Mouse (Mus musculus): Measurements from ENCODE around the gene Bscl2. TPM values are rescaled to one million over a fixed set of nuclear protein-coding genes. Genes with fewer than 3 reads are reported as not detected.

Bscl2 gene
- polyA plus RNA-seq, 1 experiment from 2014 or later = 83.7 TPM

DNA sequence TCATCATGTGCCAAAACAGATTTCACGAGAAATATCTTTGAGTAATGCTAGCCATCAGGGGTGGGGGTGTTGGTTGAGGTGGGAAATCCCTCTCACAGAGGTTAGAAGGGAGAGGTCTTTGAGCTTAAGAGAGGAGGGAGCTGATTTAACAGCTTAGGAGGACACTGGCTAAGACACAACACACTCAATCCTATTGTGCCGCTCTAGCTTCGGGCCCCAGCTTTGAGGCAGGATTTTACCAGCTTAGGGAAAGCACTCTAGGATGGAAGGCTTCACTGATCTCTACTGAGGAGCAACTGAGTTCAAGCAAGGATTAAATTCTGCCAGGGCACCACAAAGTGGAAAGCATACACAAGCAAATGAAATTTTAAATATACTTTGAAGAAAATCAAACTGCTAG lies 20.3 kb upstream of the Bscl2 start:
- Histone ChIP-seq H3K9me3 (no peaks in the 10 kb centered on the region), H3K27ac (no peak overlapping the region), H3K27me3 (no peaks in the 10 kb centered on the region), H3K4me2 (replicated peaks) (peak overlapping the region; percentile 26), H3K9ac (replicated peaks) (peak overlapping the region; percentile 50), H3K36me3 (peaks cover 33% of the 10 kb centered on the region), H3K4me3 (replicated peaks) (peak overlapping the region; percentile 9), H3K4me1 (replicated peaks) (peaks cover 49% of the 10 kb centered on the region)
- no peak for ATAC-seq
- WGBS = 40% methylated on average over 3 of the region's 3 CpGs

DNA sequence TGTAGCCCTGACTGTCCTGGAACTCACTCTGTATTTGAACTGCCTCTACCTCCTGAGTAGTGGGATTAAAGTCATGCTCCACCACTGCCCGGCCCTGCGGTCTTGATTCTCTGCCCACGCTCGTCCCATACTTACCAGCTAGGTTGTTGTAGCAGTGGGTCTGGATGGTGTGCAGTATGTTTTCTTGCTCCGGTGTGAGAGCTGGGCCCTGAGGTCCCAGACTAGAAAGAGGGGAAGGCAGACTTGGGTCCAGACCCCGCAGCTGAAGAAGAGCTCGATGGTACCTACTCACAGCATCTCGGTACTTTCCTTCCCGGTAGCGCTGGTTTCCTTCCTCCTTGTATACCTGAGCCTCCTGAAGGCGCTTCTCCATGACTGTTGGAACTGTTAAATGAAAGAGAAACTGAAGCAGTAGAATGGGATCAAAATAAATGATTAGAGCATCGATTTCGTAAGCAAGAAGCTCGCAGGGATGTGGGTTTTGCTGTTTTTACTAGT lies 18.9 kb upstream of the Bscl2 start:
- ATAC-seq = no peak
- peak overlapping the region; percentile 81 for H3K4me3 ChIP-seq (replicated peaks)
- peaks cover 28% of the 10 kb centered on the region for H3K36me3 ChIP-seq
- WGBS = 31% methylated on average over 14 of the region's 14 CpGs
- H3K4me2 ChIP-seq (replicated peaks) = peak overlapping the region; percentile 98
- peaks cover 62% of the 10 kb centered on the region for H3K4me1 ChIP-seq (replicated peaks)
- H3K27me3 ChIP-seq = no peaks in the 10 kb centered on the region
- no peaks in the 10 kb centered on the region for H3K9me3 ChIP-seq
- H3K27ac ChIP-seq = peak overlapping the region; percentile 96
- peak overlapping the region; percentile 84 for H3K9ac ChIP-seq (replicated peaks)

GRCm38 (mm10) chr19:8818801-8819595 lies 18.3 kb upstream of the Bscl2 start, which contains the start of gene Ttc9c:
Gene Ttc9c (minus strand): TSS chr19:8819333.
- peak; percentile 95 for ATAC-seq

DNA sequence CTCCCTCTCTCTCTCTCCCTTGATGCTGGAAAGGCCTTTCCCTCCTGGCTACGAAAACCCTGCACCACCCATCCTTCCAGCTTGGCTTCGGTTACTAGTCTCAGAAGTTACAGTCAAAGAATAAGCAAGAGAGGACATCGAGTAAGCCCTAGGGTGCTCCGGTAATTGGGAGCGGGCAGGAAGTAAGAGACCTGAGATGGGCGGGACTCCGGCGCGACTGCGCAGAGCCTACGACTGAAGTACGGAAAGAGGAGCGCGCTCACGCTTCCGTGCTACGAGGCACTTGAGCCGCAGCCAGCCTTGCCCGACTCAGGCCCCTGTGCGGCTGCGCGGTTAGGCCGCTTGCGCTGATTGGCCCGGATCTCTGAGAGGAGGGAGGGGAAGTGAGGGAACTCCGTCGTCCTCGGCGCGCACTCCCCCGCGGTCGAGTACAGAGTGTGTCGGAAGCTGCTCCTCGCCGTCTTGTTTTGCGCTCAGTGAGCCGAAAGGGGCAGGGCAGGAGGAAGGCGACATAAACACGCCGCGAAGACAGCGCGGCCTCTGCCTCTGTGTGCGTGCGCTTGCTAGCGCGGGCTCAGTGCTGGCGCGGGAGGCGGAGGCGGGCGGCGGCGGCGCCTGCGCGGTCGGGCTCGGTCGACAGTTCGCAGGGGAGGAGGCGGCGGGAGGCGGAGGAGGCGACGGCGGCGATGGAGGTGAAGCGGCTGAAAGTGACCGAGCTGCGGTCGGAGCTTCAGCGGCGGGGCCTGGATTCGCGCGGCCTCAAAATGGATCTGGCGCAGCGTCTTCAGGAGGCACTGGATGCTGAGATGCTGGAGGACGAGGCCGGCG lies 17.5 kb upstream of the Bscl2 start, which contains the start of gene Hnrnpul2:
Hnrnpul2 (plus strand) TSS at position 415 of the 828 bp plus-strand sequence.
- WGBS = under 1% methylated on average over 82 of the region's 83 CpGs
- H3K9me3 ChIP-seq = no peaks in the 10 kb centered on the region
- H3K4me3 ChIP-seq (replicated peaks) = peak within 1 kb of the TSS; percentile 81
- peaks cover 62% of the 10 kb centered on the region for H3K4me1 ChIP-seq (replicated peaks)
- H3K36me3 ChIP-seq = peaks cover 32% of the 10 kb centered on the region
- peak; percentile 97 for ATAC-seq
- peak within 1 kb of the TSS; percentile 93 for H3K9ac ChIP-seq (replicated peaks)
- H3K4me2 ChIP-seq (replicated peaks) = peak within 1 kb of the TSS; percentile 98
- no peaks in the 10 kb centered on the region for H3K27me3 ChIP-seq
- peak within 1 kb of the TSS; percentile 96 for H3K27ac ChIP-seq

More at GRCm38 (mm10) chr19:8818801-8819595, 18.3 kb upstream of the Bscl2 start, which contains the start of gene Ttc9c:
- Histone ChIP-seq H3K4me1 (replicated peaks) (peaks cover 62% of the 10 kb centered on the region), H3K9me3 (no peaks in the 10 kb centered on the region), H3K4me2 (replicated peaks) (peak within 1 kb of the TSS; percentile 98), H3K27ac (peak within 1 kb of the TSS; percentile 96), H3K27me3 (no peaks in the 10 kb centered on the region), H3K4me3 (replicated peaks) (peak within 1 kb of the TSS; percentile 81), H3K9ac (replicated peaks) (peak within 1 kb of the TSS; percentile 93), H3K36me3 (peaks cover 30% of the 10 kb centered on the region)
- WGBS = under 1% methylated on average over 33 of the region's 33 CpGs

GRCm38 (mm10) chr19:8820424-8820956 lies 16.8 kb upstream of the Bscl2 start:
- no peaks in the 10 kb centered on the region for H3K9me3 ChIP-seq
- peaks cover 33% of the 10 kb centered on the region for H3K36me3 ChIP-seq
- WGBS = under 1% methylated on average over 48 of the region's 48 CpGs
- H3K4me3 ChIP-seq (replicated peaks) = peak overlapping the region; percentile 81
- H3K27me3 ChIP-seq = no peaks in the 10 kb centered on the region
- peak overlapping the region; percentile 96 for H3K27ac ChIP-seq
- ATAC-seq = no peak; the same call in 1 of the 2 replicates
- H3K9ac ChIP-seq (replicated peaks) = peak overlapping the region; percentile 93
- H3K4me1 ChIP-seq (replicated peaks) = peaks cover 58% of the 10 kb centered on the region
- peak overlapping the region; percentile 98 for H3K4me2 ChIP-seq (replicated peaks)

DNA sequence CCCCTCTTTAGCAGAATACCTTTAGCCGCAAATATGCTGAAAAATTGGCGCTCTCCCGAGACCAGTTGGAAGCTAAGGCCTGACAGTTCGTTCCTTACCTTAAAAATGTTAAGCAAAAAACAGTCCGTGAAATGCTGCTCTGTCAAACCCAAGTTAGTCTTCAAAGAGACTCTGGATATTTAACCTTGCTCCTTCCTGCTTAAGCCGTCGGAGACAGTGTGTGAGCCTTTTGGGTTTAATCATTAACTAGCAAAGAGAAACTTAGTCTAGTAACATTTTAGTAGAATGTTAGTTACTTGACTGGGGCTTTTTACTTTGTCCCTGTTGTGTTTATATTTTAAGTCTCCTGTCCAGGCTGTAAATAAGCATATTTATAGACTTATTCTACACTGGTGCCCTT lies 16.1 kb upstream of the Bscl2 start:
- WGBS = 4% methylated on average over 7 of the region's 7 CpGs
- Histone ChIP-seq H3K4me3 (replicated peaks) (peak overlapping the region; percentile 81), H3K9me3 (no peaks in the 10 kb centered on the region), H3K4me1 (replicated peaks) (peaks cover 52% of the 10 kb centered on the region), H3K27me3 (no peaks in the 10 kb centered on the region), H3K4me2 (replicated peaks) (peak overlapping the region; percentile 98), H3K9ac (replicated peaks) (peak overlapping the region; percentile 93), H3K36me3 (peaks cover 34% of the 10 kb centered on the region), H3K27ac (peak overlapping the region; percentile 96)
- ATAC-seq = no peak

- 63% methylated on average over 8 of the region's 8 CpGs for WGBS
- Histone ChIP-seq H3K4me1 (replicated peaks) (peaks cover 36% of the 10 kb centered on the region), H3K9ac (replicated peaks) (peak overlapping the region; percentile 93), H3K27ac (no peak overlapping the region), H3K36me3 (peaks cover 49% of the 10 kb centered on the region), H3K4me2 (replicated peaks) (peak overlapping the region; percentile 98), H3K27me3 (no peaks in the 10 kb centered on the region), H3K9me3 (no peaks in the 10 kb centered on the region), H3K4me3 (replicated peaks) (peak overlapping the region; percentile 81)
- no peak for ATAC-seq
Observed at GRCm38 (mm10) chr19:8822696-8823095, 14.6 kb upstream of the Bscl2 start.

DNA sequence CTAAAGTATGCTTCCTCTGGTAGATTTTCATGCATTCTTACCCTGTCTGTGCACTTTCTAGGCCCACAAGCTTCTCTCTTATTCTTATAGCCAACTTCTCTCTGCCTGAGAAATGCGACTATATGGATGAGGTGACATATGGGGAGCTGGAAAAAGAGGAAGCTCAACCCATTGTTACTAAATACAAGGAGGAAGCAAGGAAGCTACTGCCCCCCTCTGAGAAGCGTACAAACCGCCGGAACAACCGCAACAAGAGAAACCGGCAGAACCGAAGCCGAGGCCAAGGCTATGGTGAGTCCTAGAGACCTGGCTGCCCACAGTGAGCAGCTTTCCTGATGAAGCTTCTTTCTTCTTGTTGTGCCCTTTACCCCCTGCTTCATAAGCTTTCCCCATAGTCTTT lies 7.6 kb upstream of the Bscl2 start, which contains the start of gene AC129217.1:
AC129217.1 (plus strand) TSS at position 114 of the 400 bp plus-strand sequence.
- Histone ChIP-seq H3K4me3 (replicated peaks) (no peak within 1 kb of the TSS), H3K9me3 (no peaks in the 10 kb centered on the region), H3K27me3 (no peaks in the 10 kb centered on the region), H3K36me3 (peaks cover 98% of the 10 kb centered on the region), H3K4me1 (replicated peaks) (no peaks in the 10 kb centered on the region), H3K4me2 (replicated peaks) (no peak within 1 kb of the TSS), H3K9ac (replicated peaks) (no peak within 1 kb of the TSS), H3K27ac (no peak within 1 kb of the TSS)
- WGBS = 92% methylated on average over 8 of the region's 8 CpGs
- no peak for ATAC-seq

DNA sequence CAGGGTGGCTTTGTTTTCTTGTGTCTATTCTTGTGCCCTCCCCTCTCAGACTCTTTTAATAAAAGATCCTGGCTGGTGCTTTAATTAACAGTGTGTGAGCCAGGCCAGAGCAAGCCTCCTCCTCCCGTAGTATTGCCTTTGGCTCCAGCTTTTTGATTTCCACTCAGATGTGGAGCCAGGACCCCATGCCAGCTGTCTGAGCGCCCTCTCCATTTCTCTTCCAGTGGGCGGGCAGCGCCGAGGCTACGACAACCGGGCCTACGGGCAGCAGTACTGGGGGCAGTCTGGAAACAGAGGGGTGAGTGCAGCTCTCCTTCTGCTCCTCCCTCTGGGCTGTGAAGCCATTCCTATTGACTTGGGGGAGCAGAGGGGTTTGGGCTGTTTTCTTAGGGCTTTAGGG lies 6.6 kb upstream of the Bscl2 start:
- Histone ChIP-seq H3K27me3 (no peaks in the 10 kb centered on the region), H3K9ac (replicated peaks) (no peak overlapping the region), H3K36me3 (peaks cover 98% of the 10 kb centered on the region), H3K4me3 (replicated peaks) (no peak overlapping the region), H3K4me1 (replicated peaks) (no peaks in the 10 kb centered on the region), H3K9me3 (no peaks in the 10 kb centered on the region), H3K4me2 (replicated peaks) (no peak overlapping the region), H3K27ac (no peak overlapping the region)
- 91% methylated on average over 8 of the region's 8 CpGs for WGBS
- no peak for ATAC-seq

GRCm38 (mm10) chr19:8831262-8831661 lies 6.0 kb upstream of the Bscl2 start:
- no peak for ATAC-seq
- H3K4me1 ChIP-seq (replicated peaks) = no peaks in the 10 kb centered on the region
- WGBS = 84% methylated on average over 11 of the region's 11 CpGs
- peaks cover 94% of the 10 kb centered on the region for H3K36me3 ChIP-seq
- no peaks in the 10 kb centered on the region for H3K9me3 ChIP-seq
- no peak overlapping the region for H3K4me2 ChIP-seq (replicated peaks)
- H3K9ac ChIP-seq (replicated peaks) = no peak overlapping the region
- H3K27me3 ChIP-seq = no peaks in the 10 kb centered on the region
- H3K4me3 ChIP-seq (replicated peaks) = no peak overlapping the region
- no peak overlapping the region for H3K27ac ChIP-seq

DNA sequence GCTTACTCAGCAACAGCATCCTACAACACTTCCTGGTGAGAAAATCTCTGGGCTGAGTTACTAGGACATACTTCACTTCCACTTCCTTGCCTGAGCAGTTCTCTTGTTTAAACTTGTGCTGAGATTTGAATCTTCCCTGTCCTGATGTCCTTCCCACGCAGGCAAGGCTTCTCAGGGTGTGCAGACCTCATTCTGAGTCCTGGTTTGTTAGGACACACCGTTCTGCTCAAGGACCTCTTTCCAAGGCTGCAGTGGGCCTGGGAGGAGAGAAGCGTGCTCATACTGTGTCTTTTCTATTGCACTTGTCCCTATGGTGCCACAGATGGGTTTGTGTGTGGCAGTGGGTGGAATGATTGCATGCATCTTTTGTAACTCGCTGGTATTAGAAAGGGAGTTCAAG lies 4.3 kb upstream of the Bscl2 start:
- no peaks in the 10 kb centered on the region for H3K9me3 ChIP-seq
- H3K4me2 ChIP-seq (replicated peaks) = no peak overlapping the region
- H3K4me3 ChIP-seq (replicated peaks) = no peak overlapping the region
- no peaks in the 10 kb centered on the region for H3K27me3 ChIP-seq
- peaks cover 77% of the 10 kb centered on the region for H3K36me3 ChIP-seq
- no peak for ATAC-seq
- peaks cover 6% of the 10 kb centered on the region for H3K4me1 ChIP-seq (replicated peaks)
- H3K27ac ChIP-seq = no peak overlapping the region
- no peak overlapping the region for H3K9ac ChIP-seq (replicated peaks)
- WGBS = 92% methylated on average over 4 of the region's 4 CpGs
